In genomic region chr16:22395093-22395844, GRCm38 (mm10) we compare ENCODE assay signal across 18 mouse cellular contexts. TPM values are rescaled to one million over a fixed set of nuclear protein-coding genes. Genes with fewer than 3 reads are reported as not detected.
A peak's percentile ranks its signal among the peaks of the same experiment; 100 is the strongest.
DNase-seq lines count a peak whose midpoint lies in the region; ATAC-seq and TF ChIP-seq lines count a peak whose summit lies in the region.
"Had no signal": no experiment of that assay in that cellular context is flagged by ENCODE, and none has a peak within 500 bp of the region (broad histone marks: within the 10 kb centered on the region; RNA-seq: fewer than 3 reads in every experiment).

No protein-coding gene starts in this region.

- H3K36me3 ChIP-seq in forebrain, embryonic 12.5 days (replicated peaks): no peaks in the 10 kb centered on the region
- H3K36me3 ChIP-seq in forebrain, embryonic 13.5 days (ENCODE audit: poor library complexity, severe bottlenecking): no peaks in the 10 kb centered on the region
- H3K36me3 ChIP-seq in lung, postnatal 0 days (ENCODE audit: insufficient read depth, low read length): no peaks in the 10 kb centered on the region; the same call in 1 of the 2 replicates
- peaks cover 66% of the 10 kb centered on the region for H3K36me3 ChIP-seq in kidney, embryonic 15.5 days
- H3K36me3 ChIP-seq in stomach, embryonic 16.5 days (ENCODE audit: control insufficient read depth, insufficient read depth, low read length): no peaks in the 10 kb centered on the region
- H3K36me3 ChIP-seq in embryonic facial prominence, embryonic 10.5 days (replicated peaks): peaks cover 95% of the 10 kb centered on the region
- H3K36me3 ChIP-seq: hindbrain, embryonic 13.5 days; neural tube, embryonic 13.5 days had no signal

- 0 out of 2 replicates have a peak, but pooled peaks have one; percentile 53 for ATAC-seq in forebrain, embryonic 12.5 days (ENCODE audit: low FRiP score)
- no peak for ATAC-seq in forebrain, embryonic 13.5 days
- 0 out of 2 replicates have a peak, but pooled peaks have one; percentile 16 for ATAC-seq in lung, postnatal 0 days
- ATAC-seq in kidney, embryonic 15.5 days (replicated peaks; ENCODE audit: low FRiP score): peak; percentile 82
- peak; percentile 56; the same call in 1 of the 2 replicates for ATAC-seq in stomach, embryonic 16.5 days (ENCODE audit: insufficient read depth, low FRiP score)

- no peak for DNase-seq in lung, postnatal 0 days (ENCODE audit: low spot score)
- DNase-seq in lung, postnatal 10 days: no peak
- DNase-seq in embryonic facial prominence, embryonic 10.5 days (ENCODE audit: low spot score): no peak
- DNase-seq in cerebellum, adult 18-20 months: no peak
- DNase-seq: cerebellum, postnatal 25 days; gastrocnemius, postnatal 10 days; heart, adult 2 months; heart, postnatal 10 days; liver; lung, adult 18-20 months; thymus, postnatal 25 days had no signal

- H3K4me2 ChIP-seq in forebrain, embryonic 12.5 days: no peak overlapping the region
- H3K4me2 ChIP-seq in forebrain, embryonic 13.5 days: no peak overlapping the region
- no peak overlapping the region for H3K4me2 ChIP-seq in lung, postnatal 0 days (replicated peaks; ENCODE audit: low read depth, low read length)
- H3K4me2 ChIP-seq in kidney, embryonic 15.5 days: no peak overlapping the region
- H3K4me2 ChIP-seq in stomach, embryonic 16.5 days (ENCODE audit: low read depth, low read length): no peak overlapping the region
- H3K4me2 ChIP-seq: hindbrain, embryonic 13.5 days; neural tube, embryonic 13.5 days had no signal

- H3K9ac ChIP-seq in forebrain, embryonic 12.5 days: no peak overlapping the region
- H3K9ac ChIP-seq in forebrain, embryonic 13.5 days: no peak overlapping the region
- H3K9ac ChIP-seq in lung, postnatal 0 days (replicated peaks; ENCODE audit: low read depth): no peak overlapping the region
- no peak overlapping the region for H3K9ac ChIP-seq in kidney, embryonic 15.5 days
- H3K9ac ChIP-seq in stomach, embryonic 16.5 days (ENCODE audit: low read length): no peak overlapping the region
- H3K9ac ChIP-seq: hindbrain, embryonic 13.5 days; neural tube, embryonic 13.5 days had no signal

- H3K4me1 ChIP-seq in forebrain, embryonic 12.5 days: no peaks in the 10 kb centered on the region
- no peaks in the 10 kb centered on the region for H3K4me1 ChIP-seq in forebrain, embryonic 13.5 days
- no peaks in the 10 kb centered on the region for H3K4me1 ChIP-seq in lung, postnatal 0 days (ENCODE audit: insufficient read depth, low read depth, low read length)
- H3K4me1 ChIP-seq in kidney, embryonic 15.5 days: 0 out of 2 replicates have a peak, but pooled peaks cover 3% of the 10 kb centered on the region
- no peaks in the 10 kb centered on the region for H3K4me1 ChIP-seq in stomach, embryonic 16.5 days (ENCODE audit: control insufficient read depth, insufficient read depth, low read length)
- peaks cover 6% of the 10 kb centered on the region for H3K4me1 ChIP-seq in embryonic facial prominence, embryonic 10.5 days
- H3K4me1 ChIP-seq: hindbrain, embryonic 13.5 days had no signal

- 78% methylated on average over 15 of the region's 15 CpGs for WGBS in forebrain, embryonic 12.5 days
- 72% methylated on average over 15 of the region's 15 CpGs for WGBS in forebrain, embryonic 13.5 days
- WGBS in lung, postnatal 0 days: 71% methylated on average over 15 of the region's 15 CpGs
- 73% methylated on average over 15 of the region's 15 CpGs for WGBS in kidney, embryonic 15.5 days
- 68% methylated on average over 15 of the region's 15 CpGs for WGBS in stomach, embryonic 16.5 days
- 83% methylated on average over 15 of the region's 15 CpGs for WGBS in embryonic facial prominence, embryonic 10.5 days

- no peak for TF ChIP-seq CTCF in lung, postnatal 0 days (IDR thresholded peaks at IDR 0.05)

- H3K27ac ChIP-seq in forebrain, embryonic 12.5 days: no peak overlapping the region
- H3K27ac ChIP-seq in forebrain, embryonic 13.5 days: no peak overlapping the region
- H3K27ac ChIP-seq in lung, postnatal 0 days (ENCODE audit: low read length): no peak overlapping the region
- no peak overlapping the region for H3K27ac ChIP-seq in kidney, embryonic 15.5 days
- no peak overlapping the region for H3K27ac ChIP-seq in stomach, embryonic 16.5 days (ENCODE audit: low read length)
- H3K27ac ChIP-seq in embryonic facial prominence, embryonic 10.5 days (replicated peaks): no peak overlapping the region
- H3K27ac ChIP-seq: heart, adult 2 months; hindbrain, embryonic 13.5 days; neural tube, embryonic 13.5 days had no signal

- H3K9me3 ChIP-seq in forebrain, embryonic 12.5 days: no peaks in the 10 kb centered on the region
- H3K9me3 ChIP-seq in forebrain, embryonic 13.5 days (replicated peaks): no peaks in the 10 kb centered on the region
- H3K9me3 ChIP-seq in lung, postnatal 0 days (ENCODE audit: low read length): no peaks in the 10 kb centered on the region
- H3K9me3 ChIP-seq in kidney, embryonic 15.5 days (replicated peaks): no peaks in the 10 kb centered on the region
- no peaks in the 10 kb centered on the region for H3K9me3 ChIP-seq in stomach, embryonic 16.5 days (replicated peaks; ENCODE audit: control insufficient read depth, low read length)
- H3K9me3 ChIP-seq in embryonic facial prominence, embryonic 10.5 days: no peaks in the 10 kb centered on the region
- H3K9me3 ChIP-seq: hindbrain, embryonic 13.5 days; megakaryocyte, embryonic 14.5 days; neural tube, embryonic 13.5 days had no signal

- 0 out of 2 replicates have a peak, but pooled peaks cover 4% of the 10 kb centered on the region for H3K27me3 ChIP-seq in forebrain, embryonic 12.5 days
- no peaks in the 10 kb centered on the region for H3K27me3 ChIP-seq in forebrain, embryonic 13.5 days
- no peaks in the 10 kb centered on the region for H3K27me3 ChIP-seq in lung, postnatal 0 days (replicated peaks; ENCODE audit: insufficient read depth, low read length)
- no peaks in the 10 kb centered on the region for H3K27me3 ChIP-seq in kidney, embryonic 15.5 days
- H3K27me3 ChIP-seq in stomach, embryonic 16.5 days (ENCODE audit: control insufficient read depth, insufficient read depth, low read length): no peaks in the 10 kb centered on the region
- H3K27me3 ChIP-seq in embryonic facial prominence, embryonic 10.5 days (replicated peaks; ENCODE audit: low read depth, poor library complexity, severe bottlenecking): no peaks in the 10 kb centered on the region
- H3K27me3 ChIP-seq: hindbrain, embryonic 13.5 days; megakaryocyte, embryonic 14.5 days; neural tube, embryonic 13.5 days had no signal

- no peak overlapping the region for H3K4me3 ChIP-seq in forebrain, embryonic 12.5 days (replicated peaks)
- no peak overlapping the region for H3K4me3 ChIP-seq in forebrain, embryonic 13.5 days
- no peak overlapping the region for H3K4me3 ChIP-seq in lung, postnatal 0 days (ENCODE audit: low read depth, low read length)
- H3K4me3 ChIP-seq in kidney, embryonic 15.5 days (replicated peaks): no peak overlapping the region
- H3K4me3 ChIP-seq in stomach, embryonic 16.5 days (replicated peaks; ENCODE audit: low read length): no peak overlapping the region
- H3K4me3 ChIP-seq in embryonic facial prominence, embryonic 10.5 days: no peak overlapping the region
- H3K4me3 ChIP-seq: heart, adult 2 months; hindbrain, embryonic 13.5 days; megakaryocyte, embryonic 14.5 days; neural tube, embryonic 13.5 days had no signal

- TF ChIP-seq EP300 in lung, postnatal 0 days (IDR thresholded peaks at IDR 0.05): no peak

RNA-seq across cellular contexts. Expression of gene Etv5, which starts 44.2 kb away (rescaled TPM):
- 17.9 and 28.4 TPM in 2 replicates for polyA plus RNA-seq in forebrain, embryonic 12.5 days (2016; fragmentation: Nextera tagmentation; extraction: Ambion mirVana)
- 14.5 and 15.0 TPM in 2 replicates for polyA plus RNA-seq in forebrain, embryonic 13.5 days (2015; fragmentation: Nextera tagmentation; extraction: Ambion mirVana)
- polyA plus RNA-seq in lung, postnatal 0 days (2015; fragmentation: Nextera tagmentation; extraction: Ambion mirVana): 76.7 and 78.5 TPM in 2 replicates
- 59.2 and 59.8 TPM in 2 replicates for polyA plus RNA-seq in kidney, embryonic 15.5 days (2015; fragmentation: Nextera tagmentation; extraction: Ambion mirVana)
- polyA plus RNA-seq in stomach, embryonic 16.5 days (2015; fragmentation: Nextera tagmentation; extraction: Ambion mirVana): 17.4 and 18.0 TPM in 2 replicates
- polyA plus RNA-seq in embryonic facial prominence, embryonic 10.5 days (2016; fragmentation: Nextera tagmentation; extraction: Ambion mirVana): 56.2 and 56.7 TPM in 2 replicates
